Mouse (Mus musculus) bone marrow macrophage, adult 2 months (primary cell): ENCODE data around the gene Slc5a1.

Experiments
- CTCF ChIP-seq: IDR thresholded peaks from 2 replicates; pipeline ENCODE4 v1.5.1; 2012; ENCODE audit warnings: low read depth, mild to moderate bottlenecking, low read length, moderate library complexity
- POLR2A ChIP-seq: IDR thresholded peaks from 2 replicates; pipeline ENCODE4 v1.6.1; 2012; ENCODE audit warnings: mild to moderate bottlenecking, low read depth, low read length, borderline replicate concordance

- no peak for TF ChIP-seq CTCF
- no peak for TF ChIP-seq POLR2A
These were observed 30.1 kb downstream of the Slc5a1 start for GRCm38 (mm10) chr5:33134132-33134531.
